Mouse (Mus musculus) G1E (cell line): Measurements from ENCODE around the gene Coro2b.

Experiments
- CTCF ChIP-seq: IDR thresholded peaks from 2 replicates; pipeline ENCODE4 v1.5.1; 2012; ENCODE audit warnings: low read depth, low read length, inconsistent platforms, mixed read lengths
- GATA1 ChIP-seq: IDR thresholded peaks from 2 replicates; pipeline ENCODE4 v1.6.1; 2012; ENCODE audit warnings: borderline replicate concordance, low read length, inconsistent platforms, mixed read lengths
- GATA2 ChIP-seq: IDR thresholded peaks from 2 replicates; pipeline ENCODE4 v1.6.1; 2012; ENCODE audit warnings: low read depth, low read length, inconsistent platforms, borderline replicate concordance
- POLR2AphosphoS5 ChIP-seq: IDR thresholded peaks from 2 replicates; pipeline ENCODE4 v1.6.1; 2012; ENCODE audit warnings: low read depth, low read length, inconsistent platforms; ENCODE audit not compliant: insufficient replicate concordance
- TAL1 ChIP-seq: conservative IDR thresholded peaks from 2 replicates; pipeline ENCODE4 v1.6.1; 2012; ENCODE audit warnings: low read depth, low read length, inconsistent platforms, mixed read lengths

DNA sequence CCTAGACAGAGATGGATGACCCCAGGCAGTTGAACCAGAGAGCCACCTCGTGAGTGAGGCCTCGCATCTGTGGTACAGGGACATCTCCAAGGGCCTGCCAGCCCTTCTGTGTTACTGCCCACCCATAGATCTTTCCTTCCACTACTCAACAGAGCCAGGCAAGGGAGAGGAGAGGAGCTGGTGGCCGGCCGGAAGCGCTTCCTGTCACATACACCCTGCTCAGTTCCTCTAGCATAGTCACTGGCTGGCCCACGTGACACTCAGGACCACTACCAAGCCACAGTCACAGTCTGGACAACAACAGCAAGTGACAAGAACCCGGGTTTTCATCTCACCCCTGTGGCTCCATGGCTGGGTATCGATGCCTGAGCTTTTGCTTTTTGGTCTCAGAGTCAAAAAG lies 70.8 kb downstream of the Coro2b start:
- TF ChIP-seq GATA1 (no peak), CTCF (no peak), POLR2AphosphoS5 (no peak), TAL1 (no peak), GATA2 (no peak)
